Mouse (Mus musculus): ENCODE results near the gene Il18bp. TPM values are rescaled to one million over a fixed set of nuclear protein-coding genes. Genes with fewer than 3 reads are reported as not detected.
"Not testable (repeated sequence)": the region's sequence is repeated elsewhere in the genome, so short reads cannot be mapped to it uniquely, and the experiment has no call there.

Gene Il18bp
- polyA plus RNA-seq (2016; fragmentation: Nextera tagmentation; extraction: Ambion mirVana) = 4.8 TPM in 2 replicates

GRCm38 (mm10) chr7:102018590-102018989 lies at the start of gene Il18bp:
Il18bp (minus strand) TSS chr7:102018690.
- H3K36me3 ChIP-seq = peaks cover 88% of the 10 kb centered on the region
- H3K9me3 ChIP-seq = no peaks in the 10 kb centered on the region
- no peak within 1 kb of the TSS for H3K4me2 ChIP-seq (replicated peaks)
- WGBS = 86% methylated on average over 3 of the region's 3 CpGs
- no peak within 1 kb of the TSS for H3K4me3 ChIP-seq
- no peaks in the 10 kb centered on the region for H3K27me3 ChIP-seq
- ATAC-seq (ENCODE audit: low FRiP score, low read depth) = no peak
- no peak within 1 kb of the TSS for H3K9ac ChIP-seq (replicated peaks)
- H3K27ac ChIP-seq (replicated peaks) = no peak within 1 kb of the TSS
- no peaks in the 10 kb centered on the region for H3K4me1 ChIP-seq

GRCm38 (mm10) chr7:102066363-102066762 lies 47.9 kb upstream of the Il18bp start:
- 83% methylated on average over 6 of the region's 6 CpGs for WGBS
- no peak overlapping the region for H3K27ac ChIP-seq (replicated peaks)
- peak overlapping the region; percentile 67; the same call in 1 of the 2 replicates for H3K9ac ChIP-seq (replicated peaks)
- H3K4me2 ChIP-seq (replicated peaks) = peak overlapping the region; percentile 72
- no peaks in the 10 kb centered on the region for H3K27me3 ChIP-seq
- H3K9me3 ChIP-seq = no peaks in the 10 kb centered on the region
- ATAC-seq (ENCODE audit: low FRiP score, low read depth) = no peak
- H3K36me3 ChIP-seq = no peaks in the 10 kb centered on the region; the same call in 1 of the 2 replicates
- H3K4me1 ChIP-seq = peaks cover 22% of the 10 kb centered on the region
- peak overlapping the region; percentile 66 for H3K4me3 ChIP-seq

- H3K4me1 ChIP-seq = peaks cover 22% of the 10 kb centered on the region
- peak; percentile 99 for ATAC-seq (ENCODE audit: low FRiP score, low read depth)
- H3K36me3 ChIP-seq = no peaks in the 10 kb centered on the region
- under 1% methylated on average over 56 of the region's 56 CpGs for WGBS
- no peaks in the 10 kb centered on the region for H3K9me3 ChIP-seq
- H3K27ac ChIP-seq (replicated peaks) = peak within 1 kb of the TSS; percentile 77
- peak within 1 kb of the TSS; percentile 72 for H3K4me2 ChIP-seq (replicated peaks)
- peak within 1 kb of the TSS; percentile 67 for H3K9ac ChIP-seq (replicated peaks)
- H3K27me3 ChIP-seq = no peaks in the 10 kb centered on the region
- peak within 1 kb of the TSS; percentile 66 for H3K4me3 ChIP-seq
These were observed 46.8 kb upstream of the Il18bp start, which contains the start of the genes Rnf121, Xndc1 and Xntrpc for GRCm38 (mm10) chr7:102065046-102065891. Rnf121 (minus strand) TSS chr7:102065469. Xndc1 (plus strand) TSS chr7:102065511. Xntrpc (plus strand) TSS chr7:102065713.

GRCm38 (mm10) chr7:102064655-102065045 lies 46.2 kb upstream of the Il18bp start:
- H3K9me3 ChIP-seq = no peaks in the 10 kb centered on the region
- no peaks in the 10 kb centered on the region for H3K27me3 ChIP-seq
- H3K9ac ChIP-seq (replicated peaks) = peak overlapping the region; percentile 67
- H3K4me1 ChIP-seq = peaks cover 22% of the 10 kb centered on the region
- H3K4me3 ChIP-seq = peak overlapping the region; percentile 66
- peak overlapping the region; percentile 72 for H3K4me2 ChIP-seq (replicated peaks)
- H3K36me3 ChIP-seq = no peaks in the 10 kb centered on the region
- peak overlapping the region; percentile 77 for H3K27ac ChIP-seq (replicated peaks)
- 0% methylated on average over 9 of the region's 9 CpGs for WGBS
- peak; percentile 39 for ATAC-seq (ENCODE audit: low FRiP score, low read depth)

- Histone ChIP-seq H3K9ac (replicated peaks) (peak overlapping the region; percentile 67), H3K27ac (replicated peaks) (no peak overlapping the region), H3K27me3 (no peaks in the 10 kb centered on the region), H3K4me1 (peaks cover 22% of the 10 kb centered on the region), H3K4me3 (peak overlapping the region; percentile 66), H3K36me3 (peaks cover 5% of the 10 kb centered on the region), H3K4me2 (replicated peaks) (peak overlapping the region; percentile 72), H3K9me3 (no peaks in the 10 kb centered on the region)
- no peak for ATAC-seq (ENCODE audit: low FRiP score, low read depth)
- 93% methylated on average over 9 of the region's 9 CpGs for WGBS
These were observed 45.4 kb upstream of the Il18bp start for GRCm38 (mm10) chr7:102063891-102064290.

GRCm38 (mm10) chr7:102062203-102062602 lies 43.7 kb upstream of the Il18bp start:
- Histone ChIP-seq H3K4me2 (replicated peaks) (no peak overlapping the region), H3K4me1 (peaks cover 22% of the 10 kb centered on the region), H3K27me3 (no peaks in the 10 kb centered on the region), H3K27ac (replicated peaks) (no peak overlapping the region), H3K36me3 (peaks cover 13% of the 10 kb centered on the region), H3K9ac (replicated peaks) (no peak overlapping the region), H3K4me3 (no peak overlapping the region), H3K9me3 (no peaks in the 10 kb centered on the region)
- WGBS = 98% methylated on average over 1 of the region's 1 CpGs
- no peak for ATAC-seq (ENCODE audit: low FRiP score, low read depth)

GRCm38 (mm10) chr7:102061353-102061752 lies 42.9 kb upstream of the Il18bp start:
- Histone ChIP-seq H3K4me2 (replicated peaks) (no peak overlapping the region), H3K36me3 (peaks cover 15% of the 10 kb centered on the region), H3K27me3 (no peaks in the 10 kb centered on the region), H3K27ac (replicated peaks) (no peak overlapping the region), H3K9me3 (no peaks in the 10 kb centered on the region), H3K4me1 (peaks cover 18% of the 10 kb centered on the region), H3K9ac (replicated peaks) (no peak overlapping the region), H3K4me3 (no peak overlapping the region)
- no peak for ATAC-seq (ENCODE audit: low FRiP score, low read depth)
- 93% methylated on average over 3 of the region's 3 CpGs for WGBS

- not testable (repeated sequence) for H3K4me3 ChIP-seq; H3K9ac ChIP-seq (replicated peaks); H3K27me3 ChIP-seq; ATAC-seq (ENCODE audit: low FRiP score, low read depth); H3K4me2 ChIP-seq (replicated peaks); H3K27ac ChIP-seq (replicated peaks); H3K4me1 ChIP-seq; H3K9me3 ChIP-seq
- peaks cover 11% of the 10 kb centered on the region; the same call in 1 of the 2 replicates for H3K36me3 ChIP-seq
These were observed 30.0 kb upstream of the Il18bp start for GRCm38 (mm10) chr7:102048524-102048923.

GRCm38 (mm10) chr7:102042314-102042713 lies 23.8 kb upstream of the Il18bp start:
- no peaks in the 10 kb centered on the region for H3K27me3 ChIP-seq
- no peak overlapping the region for H3K27ac ChIP-seq (replicated peaks)
- peaks cover 49% of the 10 kb centered on the region for H3K36me3 ChIP-seq
- H3K9me3 ChIP-seq = no peaks in the 10 kb centered on the region
- ATAC-seq (ENCODE audit: low FRiP score, low read depth) = no peak
- H3K4me1 ChIP-seq = no peaks in the 10 kb centered on the region
- no peak overlapping the region for H3K4me2 ChIP-seq (replicated peaks)
- 88% methylated on average over 2 of the region's 2 CpGs for WGBS
- H3K4me3 ChIP-seq = no peak overlapping the region
- H3K9ac ChIP-seq (replicated peaks) = no peak overlapping the region

- 88% methylated on average over 3 of the region's 3 CpGs for WGBS
These were observed 18.8 kb upstream of the Il18bp start for GRCm38 (mm10) chr7:102037318-102037717.

GRCm38 (mm10) chr7:102035534-102035933 lies 17.0 kb upstream of the Il18bp start:
- Histone ChIP-seq H3K9me3 (no peaks in the 10 kb centered on the region), H3K9ac (replicated peaks) (no peak overlapping the region), H3K27ac (replicated peaks) (no peak overlapping the region), H3K27me3 (no peaks in the 10 kb centered on the region), H3K4me3 (no peak overlapping the region), H3K4me1 (no peaks in the 10 kb centered on the region), H3K36me3 (peaks cover 99% of the 10 kb centered on the region), H3K4me2 (replicated peaks) (no peak overlapping the region)
- no peak for ATAC-seq (ENCODE audit: low FRiP score, low read depth)
- WGBS = 93% methylated on average over 2 of the region's 2 CpGs

More at GRCm38 (mm10) chr7:102037318-102037717, 18.8 kb upstream of the Il18bp start:
- no peak for ATAC-seq (ENCODE audit: low FRiP score, low read depth)
- H3K9me3 ChIP-seq = no peaks in the 10 kb centered on the region
- peaks cover 95% of the 10 kb centered on the region for H3K36me3 ChIP-seq
- no peak overlapping the region for H3K9ac ChIP-seq (replicated peaks)
- no peak overlapping the region for H3K27ac ChIP-seq (replicated peaks)
- H3K4me3 ChIP-seq = no peak overlapping the region
- H3K27me3 ChIP-seq = no peaks in the 10 kb centered on the region
- H3K4me2 ChIP-seq (replicated peaks) = no peak overlapping the region
- H3K4me1 ChIP-seq = no peaks in the 10 kb centered on the region

GRCm38 (mm10) chr7:102034904-102035303 lies 16.4 kb upstream of the Il18bp start:
- no peak overlapping the region for H3K27ac ChIP-seq (replicated peaks)
- H3K9me3 ChIP-seq = no peaks in the 10 kb centered on the region
- H3K4me2 ChIP-seq (replicated peaks) = no peak overlapping the region
- no peak overlapping the region for H3K9ac ChIP-seq (replicated peaks)
- H3K27me3 ChIP-seq = no peaks in the 10 kb centered on the region
- no peaks in the 10 kb centered on the region for H3K4me1 ChIP-seq
- 89% methylated on average over 1 of the region's 1 CpGs for WGBS
- peaks cover 96% of the 10 kb centered on the region for H3K36me3 ChIP-seq
- ATAC-seq (ENCODE audit: low FRiP score, low read depth) = no peak
- no peak overlapping the region for H3K4me3 ChIP-seq

All from midbrain, embryonic 12.5 days (tissue).